Comparison of ENCODE assay signal across 9 mouse cellular contexts in genomic region chr1:138576803-138577202, GRCm38 (mm10). TPM values are rescaled to one million over a fixed set of nuclear protein-coding genes. Genes with fewer than 3 reads are reported as not detected.
DNase-seq lines count a peak whose midpoint lies in the region; ATAC-seq lines count a peak whose summit lies in the region.
"Had no signal": no experiment of that assay in that cellular context is flagged by ENCODE, and none has a peak within 500 bp of the region (broad histone marks: within the 10 kb centered on the region; RNA-seq: fewer than 3 reads in every experiment).

No protein-coding gene starts in this region.

- H3K4me3 ChIP-seq in midbrain, embryonic 14.5 days (replicated peaks; ENCODE audit: low read depth, low read length): no peak overlapping the region
- no peak overlapping the region for H3K4me3 ChIP-seq in midbrain, embryonic 11.5 days (ENCODE audit: low read depth, low read length)
- H3K4me3 ChIP-seq in heart, embryonic 16.5 days (ENCODE audit: low read length): no peak overlapping the region
- H3K4me3 ChIP-seq: neural tube, embryonic 13.5 days had no signal

- DNase-seq in cerebellum, adult 9-11 months: peak; percentile 9
- no peak for DNase-seq in cerebellum, adult 11 months
- peak; percentile 23 for DNase-seq in midbrain, embryonic 14.5 days
- DNase-seq in midbrain, embryonic 11.5 days (ENCODE audit: low spot score, missing footprints): no peak
- DNase-seq in skeletal muscle tissue, adult 2 months (ENCODE audit: low read depth, low spot score): peak; percentile 85
- DNase-seq in liver: no peak
- DNase-seq in lung, adult 18-20 months: no peak

- H3K9ac ChIP-seq in midbrain, embryonic 14.5 days (replicated peaks; ENCODE audit: low read length): no peak overlapping the region
- H3K9ac ChIP-seq in midbrain, embryonic 11.5 days (ENCODE audit: low read length): no peak overlapping the region
- H3K9ac ChIP-seq in heart, embryonic 16.5 days (ENCODE audit: low read length): no peak overlapping the region
- H3K9ac ChIP-seq: neural tube, embryonic 13.5 days had no signal

- no peaks in the 10 kb centered on the region for H3K36me3 ChIP-seq in midbrain, embryonic 14.5 days (ENCODE audit: control insufficient read depth, insufficient read depth, low read length)
- no peaks in the 10 kb centered on the region for H3K36me3 ChIP-seq in midbrain, embryonic 11.5 days (ENCODE audit: control insufficient read depth, insufficient read depth, low read length)
- H3K36me3 ChIP-seq in heart, embryonic 16.5 days (ENCODE audit: control insufficient read depth, insufficient read depth): no peaks in the 10 kb centered on the region
- H3K36me3 ChIP-seq: neural tube, embryonic 13.5 days had no signal

- H3K27ac ChIP-seq in midbrain, embryonic 14.5 days (replicated peaks; ENCODE audit: low read depth, low read length): no peak overlapping the region
- H3K27ac ChIP-seq in midbrain, embryonic 11.5 days (ENCODE audit: low read depth, low read length): no peak overlapping the region
- H3K27ac ChIP-seq in heart, embryonic 16.5 days (ENCODE audit: low read length): peak overlapping the region; percentile 63
- H3K27ac ChIP-seq: neural tube, embryonic 13.5 days had no signal

- peaks cover 9% of the 10 kb centered on the region for H3K4me1 ChIP-seq in midbrain, embryonic 14.5 days (ENCODE audit: control insufficient read depth, insufficient read depth, low read length)
- H3K4me1 ChIP-seq in midbrain, embryonic 11.5 days (ENCODE audit: control insufficient read depth, insufficient read depth, low read length): peaks cover 6% of the 10 kb centered on the region
- H3K4me1 ChIP-seq in heart, embryonic 16.5 days (ENCODE audit: control insufficient read depth, insufficient read depth, low read length): peaks cover 28% of the 10 kb centered on the region

- 67% methylated on average over 7 of the region's 7 CpGs for WGBS in midbrain, embryonic 14.5 days
- 79% methylated on average over 7 of the region's 7 CpGs for WGBS in midbrain, embryonic 11.5 days
- 28% methylated on average over 7 of the region's 7 CpGs for WGBS in heart, embryonic 16.5 days

- no peak overlapping the region for H3K4me2 ChIP-seq in midbrain, embryonic 14.5 days (ENCODE audit: low read length)
- no peak overlapping the region for H3K4me2 ChIP-seq in midbrain, embryonic 11.5 days
- H3K4me2 ChIP-seq in heart, embryonic 16.5 days (ENCODE audit: low read depth, low read length): peak overlapping the region; percentile 10; the same call in 1 of the 2 replicates
- H3K4me2 ChIP-seq: neural tube, embryonic 13.5 days had no signal

- H3K9me3 ChIP-seq in midbrain, embryonic 14.5 days (ENCODE audit: control insufficient read depth, low read length): no peaks in the 10 kb centered on the region
- no peaks in the 10 kb centered on the region for H3K9me3 ChIP-seq in midbrain, embryonic 11.5 days (ENCODE audit: control insufficient read depth, low read length)
- H3K9me3 ChIP-seq in heart, embryonic 16.5 days (replicated peaks; ENCODE audit: control insufficient read depth, low read length): no peaks in the 10 kb centered on the region
- H3K9me3 ChIP-seq: neural tube, embryonic 13.5 days had no signal

- no peak for ATAC-seq in midbrain, embryonic 14.5 days (ENCODE audit: low FRiP score, low TSS enrichment)
- no peak for ATAC-seq in midbrain, embryonic 11.5 days (ENCODE audit: low FRiP score)
- peak; percentile 84 for ATAC-seq in heart, embryonic 16.5 days (replicated peaks; ENCODE audit: extremely low read depth, insufficient read depth, low FRiP score)

- no peaks in the 10 kb centered on the region for H3K27me3 ChIP-seq in midbrain, embryonic 14.5 days (ENCODE audit: control insufficient read depth, insufficient read depth, low read length)
- H3K27me3 ChIP-seq in midbrain, embryonic 11.5 days (ENCODE audit: control insufficient read depth, insufficient read depth, low read length): no peaks in the 10 kb centered on the region
- no peaks in the 10 kb centered on the region for H3K27me3 ChIP-seq in heart, embryonic 16.5 days (ENCODE audit: control insufficient read depth, insufficient read depth, low read length)
- H3K27me3 ChIP-seq: neural tube, embryonic 13.5 days had no signal

RNA-seq across cellular contexts. Expression of gene Nek7, which starts 43.1 kb away (rescaled TPM):
- polyA plus RNA-seq in midbrain, embryonic 14.5 days (2014; fragmentation: Nextera tagmentation; extraction: Ambion mirVana): 13.1 and 24.3 TPM in 2 replicates
- 30.6 and 37.1 TPM in 2 replicates for polyA plus RNA-seq in midbrain, embryonic 11.5 days (2014; fragmentation: Nextera tagmentation; extraction: Ambion mirVana)
- polyA plus RNA-seq in heart, embryonic 16.5 days (2015; fragmentation: Nextera tagmentation; extraction: Ambion mirVana): 43.7 and 47.8 TPM in 2 replicates

Comparison
In these comparisons a context has a peak if more than half of its experiments do, and no peak if none do; other contexts are left out.
1. DNase-seq: peak in cerebellum, adult 9-11 months (single experiment), midbrain, embryonic 14.5 days (single experiment) and skeletal muscle tissue, adult 2 months (single experiment); none in cerebellum, adult 11 months (single experiment), midbrain, embryonic 11.5 days (single experiment), liver (single experiment) and lung, adult 18-20 months (0 of 2).